Mouse (Mus musculus) frontal cortex, adult (tissue): ENCODE measurements around the gene Fbxl21.
A peak's percentile ranks its signal among the peaks of the same experiment; 100 is the strongest.

Source experiments
- ATAC-seq: cut with Nextera tagmentation; 2 replicates; pipeline ENCODE4 v1.9.2; 2017; ENCODE audit warnings: mild to moderate bottlenecking, moderate library complexity, mixed read lengths; ENCODE audit not compliant: low TSS enrichment

Gene Fbxl21

DNA sequence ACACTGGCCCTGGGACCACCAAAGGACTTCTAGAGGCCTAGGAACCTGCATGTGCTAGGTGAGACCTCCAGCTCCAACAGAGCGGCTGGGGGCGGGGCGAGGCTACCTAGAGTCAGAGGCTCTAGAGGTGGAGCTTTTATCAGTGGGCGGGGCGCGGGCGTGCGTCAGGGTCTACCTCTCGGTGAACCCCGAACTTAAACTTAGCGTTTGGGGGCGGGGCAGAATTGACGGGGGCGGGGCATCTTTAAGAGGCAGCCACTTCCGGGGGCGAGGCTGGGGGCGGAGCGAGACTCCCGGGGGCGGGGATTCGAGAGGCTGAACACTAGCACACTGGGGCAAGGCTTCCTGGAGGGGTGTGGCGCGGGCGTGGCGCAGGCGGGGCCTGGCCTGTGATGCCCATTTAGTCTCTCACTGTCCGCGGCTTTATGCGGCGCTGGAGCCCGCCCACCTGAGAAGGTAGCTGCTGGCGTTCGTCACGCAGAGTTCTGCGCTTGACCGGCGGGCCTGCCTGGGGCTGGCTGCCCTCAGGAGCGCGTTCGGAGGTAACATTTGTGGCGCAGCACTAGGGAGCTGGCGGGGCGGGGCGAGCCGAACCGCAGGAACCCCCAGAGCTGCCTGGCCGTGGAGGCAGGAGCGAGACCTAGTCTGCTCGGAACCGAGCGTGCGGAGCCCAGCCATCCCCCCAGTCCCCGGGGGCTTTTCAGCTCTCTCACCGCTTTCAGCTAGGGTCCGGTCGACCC, at the start of gene Fbxl21:
TSS of gene Fbxl21 (plus strand) at position 392 of the 740 bp plus-strand sequence.
- ATAC-seq, result peak; percentile 100

DNA sequence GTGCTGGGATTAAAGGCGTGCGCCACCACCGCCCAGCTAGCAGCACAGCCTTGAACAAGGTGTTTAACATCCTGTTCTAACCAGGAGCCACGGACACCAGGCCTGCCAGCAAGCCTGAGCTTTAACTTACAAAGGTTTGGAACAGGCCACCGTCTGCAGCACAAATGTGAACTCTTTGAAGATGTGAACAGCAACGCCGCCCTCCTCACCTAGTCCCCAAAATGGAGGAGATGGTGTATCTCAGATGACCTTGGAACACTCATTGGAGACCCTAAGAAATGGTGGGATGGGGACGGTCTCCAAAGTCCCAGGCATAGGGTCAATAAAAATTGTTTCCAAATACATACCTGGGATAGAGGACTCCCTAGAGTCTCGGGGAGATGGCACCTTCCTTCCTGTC, 49.6 kb upstream of the Fbxl21 start:
- ATAC-seq, result no peak

DNA sequence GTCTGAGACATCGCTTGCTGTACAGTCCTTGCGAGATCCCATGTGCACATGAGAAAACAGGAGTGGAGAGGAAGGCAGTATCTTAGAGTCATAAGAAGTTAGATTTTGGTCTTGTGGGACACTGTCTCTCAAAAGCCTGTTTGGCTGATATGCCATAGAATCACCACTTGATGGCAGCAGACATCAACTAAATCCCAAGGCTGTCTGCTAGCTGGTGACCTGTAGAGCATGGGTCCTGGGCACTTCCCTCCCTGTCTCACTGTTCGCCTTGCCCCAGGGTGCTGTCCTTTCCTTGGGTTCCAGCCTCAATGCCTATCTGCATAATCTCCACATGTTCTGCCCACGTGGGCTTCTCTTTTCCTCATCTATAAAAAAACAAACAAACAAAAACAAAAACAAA, 46.9 kb upstream of the Fbxl21 start:
- peak; percentile 79 for ATAC-seq

DNA sequence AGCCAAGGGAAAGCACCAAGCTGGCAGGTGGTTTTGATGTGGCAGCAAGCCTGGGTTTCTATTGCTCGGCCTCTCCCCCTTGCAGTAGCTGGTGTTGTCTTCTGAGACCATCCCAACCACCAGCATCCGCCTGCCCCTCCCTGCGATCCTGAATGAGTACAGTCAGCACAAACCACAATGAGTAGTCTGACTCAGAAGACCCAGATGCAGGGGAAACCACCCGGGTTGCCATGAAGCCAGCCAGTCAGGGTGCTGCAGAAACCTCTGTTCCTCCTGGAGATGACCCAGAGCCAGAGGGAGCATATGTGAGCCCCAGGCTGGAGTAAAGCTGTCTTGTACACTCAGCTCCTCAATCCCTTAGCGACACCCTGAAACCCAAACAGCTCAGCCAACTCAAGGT, 45.5 kb upstream of the Fbxl21 start:
- no peak for ATAC-seq

DNA sequence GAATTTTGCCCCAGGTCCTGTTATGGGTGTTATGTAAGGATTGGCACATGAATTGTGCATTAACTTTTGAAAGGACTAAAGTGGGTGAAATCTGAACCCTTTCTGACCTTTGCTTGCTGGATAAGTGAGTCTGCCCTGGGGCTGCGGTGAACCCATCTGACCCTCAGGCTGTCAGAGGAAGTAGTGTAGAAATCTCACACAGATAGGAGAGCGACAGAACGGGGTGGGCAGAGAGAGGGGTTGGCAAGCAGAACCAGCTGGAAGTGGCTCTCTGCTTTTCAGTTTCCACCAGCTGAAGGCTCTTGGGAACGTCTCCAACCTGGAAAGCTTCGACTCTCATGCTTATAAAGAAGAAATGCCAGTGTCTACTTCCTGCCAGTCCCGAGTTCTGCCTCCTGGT, 45.0 kb upstream of the Fbxl21 start:
- ATAC-seq, result peak; percentile 65; the same call in 1 of the 2 replicates

DNA sequence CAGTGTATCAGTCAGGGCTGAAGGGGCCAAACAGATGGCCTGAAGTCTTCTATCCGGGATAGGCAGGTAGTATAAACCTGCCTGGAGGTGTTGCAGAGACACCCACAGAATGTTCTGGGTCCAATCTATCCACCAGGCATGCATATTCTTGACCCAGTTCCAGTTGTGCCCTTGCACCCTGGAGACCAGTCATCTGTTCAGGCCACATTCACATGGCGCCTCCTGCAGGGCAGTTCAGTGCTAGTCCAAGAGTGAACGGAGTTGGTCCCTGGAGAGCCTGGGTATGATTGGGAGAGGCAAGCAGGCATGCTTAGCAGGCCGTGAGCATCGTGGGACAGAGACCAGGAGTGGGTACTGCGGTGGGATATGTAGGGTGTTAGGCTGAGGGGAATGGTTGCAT, 44.2 kb upstream of the Fbxl21 start:
- no peak for ATAC-seq

DNA sequence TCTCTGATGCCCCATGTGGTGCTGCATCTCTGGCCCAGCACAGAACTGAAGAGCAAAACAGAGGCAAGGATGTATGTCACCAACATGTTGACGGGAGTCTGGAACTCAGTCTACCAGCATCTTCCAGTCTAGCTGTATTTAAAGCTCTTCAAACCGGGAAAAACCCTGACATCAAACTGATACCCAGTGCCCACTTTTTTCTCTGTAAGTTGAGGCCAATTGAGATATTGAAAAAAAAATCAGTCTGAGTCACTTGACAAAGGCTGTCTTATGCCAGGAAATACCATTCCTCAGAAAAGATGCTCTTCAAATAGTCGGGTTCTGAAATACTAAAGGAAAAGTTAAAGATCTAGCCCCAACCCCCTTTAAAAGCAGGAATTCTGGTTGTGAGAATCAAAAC, 40.1 kb upstream of the Fbxl21 start, which contains the start of gene Il9:
TSS of gene Il9 (minus strand) at position 101 of the 400 bp plus-strand sequence.
- no peak for ATAC-seq

DNA sequence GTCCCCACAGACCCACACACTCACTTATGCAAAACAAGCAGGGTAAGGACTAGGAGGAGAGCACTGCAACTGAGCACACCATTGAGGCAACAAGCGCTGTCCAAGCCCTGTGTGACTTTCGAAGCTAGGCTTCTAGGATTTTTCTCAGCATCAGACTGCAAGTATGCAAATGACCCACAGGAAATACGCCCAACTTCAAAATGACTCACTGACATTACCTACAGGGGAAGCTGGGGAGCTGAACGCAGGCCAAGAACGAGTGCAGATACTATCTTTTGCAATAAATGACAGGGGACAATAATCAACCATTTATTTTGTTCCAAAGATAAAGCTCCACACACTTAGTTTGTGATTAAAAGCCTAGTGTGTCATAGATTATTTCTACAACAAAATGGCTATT, 34.3 kb upstream of the Fbxl21 start:
- no peak for ATAC-seq

DNA sequence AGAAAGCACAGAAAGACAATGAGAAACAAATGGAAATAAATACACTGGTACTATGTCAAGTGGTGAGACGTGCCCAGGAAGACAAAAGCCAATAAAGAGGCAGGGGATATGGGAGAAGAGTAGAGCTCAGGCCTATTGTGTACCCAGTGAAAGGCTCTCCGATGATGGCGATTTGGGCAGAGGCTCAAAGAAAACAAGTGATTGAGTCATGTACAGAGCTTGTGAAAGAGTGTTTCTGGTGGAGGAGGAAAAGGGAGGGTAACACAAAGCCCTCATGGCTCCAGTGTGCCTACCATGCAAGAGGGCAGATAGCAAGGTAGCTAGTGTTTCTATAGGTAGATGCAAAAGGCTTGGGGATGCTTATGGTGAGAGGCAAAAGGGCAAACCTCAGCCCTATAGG, 27.8 kb upstream of the Fbxl21 start:
- ATAC-seq, result no peak

DNA sequence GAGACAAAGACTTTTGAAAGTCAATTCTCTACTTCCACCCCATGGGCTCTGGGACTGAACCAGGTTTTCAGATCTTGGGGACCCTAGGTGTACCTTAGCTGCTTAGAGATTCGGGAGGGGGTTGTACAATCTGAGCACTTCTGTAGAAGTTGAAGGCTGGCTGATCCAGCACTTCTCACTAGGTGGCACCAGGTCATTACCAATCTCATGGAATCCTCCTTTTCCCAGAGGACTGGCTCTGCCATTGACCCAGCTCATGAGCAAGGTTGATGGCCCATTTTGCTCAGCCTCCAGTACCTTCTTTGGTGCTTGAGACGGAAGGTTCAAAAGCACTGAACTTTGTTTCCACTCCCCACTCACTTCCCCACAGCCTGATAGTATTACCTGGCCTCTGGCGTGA, 22.1 kb upstream of the Fbxl21 start:
- no peak for ATAC-seq

DNA sequence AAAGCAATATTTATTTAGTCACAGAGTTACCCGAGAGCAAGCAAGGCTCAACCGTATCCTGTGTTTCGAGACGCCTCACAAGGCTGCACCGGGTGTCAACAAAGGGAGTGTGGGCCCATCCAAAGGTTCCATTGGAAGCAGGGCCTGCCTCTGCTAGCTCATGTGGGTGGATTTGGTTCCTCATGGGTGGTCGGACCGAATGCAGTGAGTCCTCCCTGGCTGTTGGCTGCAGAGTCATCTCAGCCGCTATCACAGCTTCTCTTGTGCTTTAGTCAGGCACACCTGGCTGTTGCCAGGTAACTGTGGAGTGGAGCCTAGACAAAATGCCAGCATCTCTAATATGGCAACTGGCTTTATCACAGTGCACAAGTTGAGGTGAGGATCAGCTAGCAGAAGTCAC, 21.6 kb upstream of the Fbxl21 start:
- ATAC-seq, result no peak

DNA sequence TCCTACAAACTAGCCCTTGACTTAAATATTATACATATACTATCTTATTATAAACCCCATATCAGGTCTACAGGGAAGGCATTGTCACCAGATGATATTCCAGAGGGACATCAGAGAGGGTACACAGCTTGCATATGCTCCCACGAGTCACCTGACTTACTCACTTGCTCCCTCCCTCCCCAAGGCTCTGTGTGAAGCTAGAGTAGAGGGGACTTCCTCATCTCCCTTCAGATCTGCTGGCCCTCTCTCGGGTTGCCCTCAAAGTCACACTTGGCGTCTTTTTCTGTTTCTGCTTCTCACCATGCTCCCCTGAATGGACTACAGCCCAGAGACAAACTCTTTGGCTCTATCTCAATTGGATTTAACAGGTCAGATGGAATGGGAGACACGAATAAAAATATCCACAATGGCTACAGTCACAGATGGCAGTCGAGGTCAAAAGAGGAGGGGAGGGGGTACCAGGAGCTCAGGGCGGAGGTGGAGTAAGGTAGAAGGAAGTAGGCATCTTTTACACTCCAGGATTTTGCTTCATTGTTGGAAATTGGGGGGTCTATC, 20.3 kb upstream of the Fbxl21 start:
- ATAC-seq, result no peak

DNA sequence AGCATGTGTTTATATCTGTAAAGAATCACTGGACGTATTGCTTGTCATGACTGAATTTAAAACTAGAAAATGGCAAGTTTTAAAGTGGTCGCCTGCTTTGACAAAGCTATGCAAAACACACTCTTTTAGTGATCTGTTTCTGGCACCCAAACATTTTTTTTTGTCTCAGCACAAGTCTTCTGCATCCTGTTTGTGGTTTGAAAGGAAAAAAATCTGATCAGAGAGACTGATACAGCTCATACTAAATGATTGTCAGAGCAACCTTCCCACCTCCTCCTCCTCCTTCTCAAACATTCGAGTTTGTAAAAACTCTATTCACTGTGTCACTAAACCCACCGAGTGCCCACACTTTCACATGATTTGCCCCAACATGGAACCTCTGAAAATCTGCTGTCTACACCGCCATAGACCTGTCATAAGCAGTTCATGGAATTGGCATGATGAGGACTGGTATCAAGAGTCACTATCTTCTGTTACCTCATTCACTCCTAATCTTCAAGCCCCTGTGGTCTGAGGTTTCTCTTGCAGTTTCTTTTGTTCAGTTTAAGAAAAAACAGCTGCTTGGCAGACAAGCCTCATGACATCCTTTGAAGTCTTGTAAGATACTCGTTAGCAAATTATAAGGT, 15.3 kb upstream of the Fbxl21 start:
- ATAC-seq, result no peak

DNA sequence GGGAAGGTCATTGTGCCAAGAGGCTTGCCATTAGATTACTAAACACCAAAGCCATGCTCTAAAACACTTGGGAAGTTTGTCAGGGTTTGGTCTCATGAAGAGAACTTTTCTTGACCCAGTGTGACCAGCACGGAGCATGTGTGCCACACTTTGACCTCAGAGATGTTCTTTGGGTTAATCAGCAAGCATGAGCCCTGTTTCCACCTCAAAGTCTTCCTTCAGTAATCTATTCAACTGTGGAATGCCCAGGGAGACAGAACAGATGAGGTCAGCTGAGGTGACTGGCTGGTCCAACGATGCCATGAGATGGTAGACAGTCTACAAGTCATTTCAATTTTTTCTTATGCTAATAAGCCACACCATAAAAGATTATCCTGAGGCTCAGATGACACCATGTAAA, 12.5 kb upstream of the Fbxl21 start:
- no peak for ATAC-seq

DNA sequence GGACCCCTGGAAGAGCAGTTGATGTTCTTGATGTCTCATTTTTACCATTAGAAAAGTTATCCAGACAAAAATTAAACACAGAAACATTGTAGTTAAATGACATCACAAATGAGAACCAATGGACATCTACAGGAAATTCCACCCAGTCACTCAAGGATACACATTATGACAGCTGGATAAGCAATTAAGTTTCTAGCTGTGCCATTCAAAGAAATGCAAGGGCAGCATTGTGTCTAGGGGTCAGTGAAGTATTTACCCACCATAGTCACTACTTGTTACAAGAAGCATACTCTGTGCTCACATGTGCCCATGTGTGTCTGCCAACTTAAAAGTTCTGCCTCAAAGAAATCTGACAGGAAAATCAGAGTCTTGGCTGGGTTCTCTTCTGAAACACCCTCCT, 8.7 kb upstream of the Fbxl21 start:
- no peak for ATAC-seq

DNA sequence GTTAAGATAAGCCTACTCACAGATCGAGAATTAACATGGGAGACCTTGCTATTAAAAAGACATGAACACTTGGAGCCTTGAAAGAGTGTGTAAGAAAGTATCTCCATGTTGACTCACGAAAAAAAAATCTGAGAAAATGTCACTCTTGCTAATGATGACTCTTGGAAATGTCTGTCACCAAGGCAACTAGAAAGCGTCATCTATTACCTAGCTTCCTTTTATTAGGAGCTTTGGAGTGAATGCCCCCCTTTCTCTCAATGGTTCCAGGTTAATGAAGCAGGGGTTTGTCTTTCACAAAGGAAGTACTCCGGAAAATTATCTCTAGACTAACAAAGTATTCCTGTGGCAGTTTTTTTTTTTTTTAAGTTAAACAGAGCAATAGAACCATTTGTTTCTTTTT, 6.0 kb upstream of the Fbxl21 start:
- ATAC-seq, result no peak

DNA sequence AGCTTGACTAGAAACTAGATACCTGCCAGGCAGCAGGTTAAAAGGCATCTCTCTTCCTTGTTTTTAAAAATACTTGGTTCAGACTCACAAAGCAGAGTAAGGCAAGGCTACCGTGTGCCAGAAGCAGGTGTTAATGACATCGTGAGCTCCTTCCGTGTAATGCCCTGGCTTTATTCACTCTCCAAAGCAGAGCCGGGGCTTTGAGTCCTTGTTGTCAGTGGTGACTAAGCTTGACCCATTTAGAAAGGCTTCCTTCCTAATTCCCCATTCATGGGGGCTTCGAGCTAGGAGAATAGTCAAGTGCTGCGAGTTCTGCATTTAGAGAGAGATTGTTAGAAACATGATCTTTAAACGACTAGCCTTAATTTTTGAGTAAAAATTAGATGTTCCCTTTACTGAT, 5.5 kb upstream of the Fbxl21 start:
- no peak for ATAC-seq

DNA sequence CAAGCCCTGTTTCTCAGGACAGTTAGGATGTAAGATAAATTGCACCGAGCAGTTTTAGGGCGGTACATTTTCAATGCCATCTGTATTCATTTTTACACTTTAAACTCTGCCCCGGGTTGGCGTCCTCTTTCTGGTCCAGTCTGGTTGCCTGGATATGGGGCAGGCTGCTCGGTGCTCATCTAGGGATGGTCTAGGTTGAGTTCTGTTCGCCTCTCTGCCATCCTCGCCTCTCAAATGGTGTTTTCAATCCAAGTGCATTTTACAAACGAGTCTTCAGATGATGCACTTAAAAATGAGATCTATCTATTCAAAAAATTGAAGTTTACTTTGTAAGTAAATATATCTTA, 522 bp downstream of the Fbxl21 start:
- no peak for ATAC-seq

DNA sequence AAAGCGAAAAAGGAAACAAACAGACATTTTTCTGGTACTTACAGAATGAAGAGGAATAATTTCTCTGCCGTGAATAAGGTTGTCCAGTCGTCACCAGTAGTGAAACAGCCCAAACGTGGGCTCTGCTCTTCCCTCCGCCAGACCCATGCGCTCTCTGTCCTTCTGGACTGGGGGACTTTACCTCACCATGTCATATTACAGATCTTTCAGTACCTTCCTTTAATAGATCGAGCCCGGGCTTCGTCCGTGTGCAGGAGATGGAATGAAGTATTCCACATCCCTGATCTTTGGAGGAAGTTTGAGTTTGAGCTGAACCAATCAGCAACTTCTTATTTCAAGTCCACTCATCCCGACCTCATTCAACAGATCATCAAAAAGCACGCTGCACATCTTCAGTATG, 4.6 kb downstream of the Fbxl21 start:
- ATAC-seq, result no peak

DNA sequence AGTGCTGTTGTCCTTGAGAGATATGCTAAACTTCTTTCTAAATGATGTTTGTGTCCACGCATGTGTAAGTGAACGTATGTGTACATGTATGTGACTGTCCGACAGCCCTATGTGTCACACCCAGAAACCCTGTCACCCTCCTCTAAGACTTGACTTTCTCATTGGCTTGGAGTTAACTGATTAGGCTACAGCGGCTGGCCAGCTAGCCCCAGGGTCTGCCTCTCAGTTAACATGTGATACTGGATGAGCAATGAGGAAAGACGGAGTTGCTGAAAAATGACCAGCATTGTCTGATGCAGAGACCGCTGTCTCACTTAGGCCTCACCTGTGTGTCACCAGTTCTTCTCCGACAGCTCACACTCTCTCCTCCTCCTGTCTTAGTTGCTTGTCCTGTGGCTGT, 5.6 kb downstream of the Fbxl21 start:
- ATAC-seq, result no peak

DNA sequence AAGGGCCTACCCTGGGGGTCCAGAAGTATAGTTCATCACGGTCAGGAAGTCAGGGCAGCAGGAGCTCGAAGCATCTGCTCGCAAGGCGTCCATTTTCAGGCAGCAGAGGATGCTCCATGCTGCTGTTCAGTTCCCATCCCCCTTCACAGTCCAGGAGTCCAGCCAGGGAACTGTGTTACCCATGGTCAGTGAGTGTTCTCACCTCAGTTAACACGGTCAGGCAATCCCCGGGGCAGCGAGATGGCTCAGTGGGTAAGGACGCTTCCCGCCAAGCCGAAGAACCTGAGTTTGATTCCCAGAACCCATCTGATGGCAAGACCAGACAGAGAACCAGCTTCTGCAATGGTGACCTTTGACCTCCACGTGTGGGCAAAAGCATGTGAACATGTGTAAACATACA, 6.0 kb downstream of the Fbxl21 start:
- ATAC-seq, result no peak

DNA sequence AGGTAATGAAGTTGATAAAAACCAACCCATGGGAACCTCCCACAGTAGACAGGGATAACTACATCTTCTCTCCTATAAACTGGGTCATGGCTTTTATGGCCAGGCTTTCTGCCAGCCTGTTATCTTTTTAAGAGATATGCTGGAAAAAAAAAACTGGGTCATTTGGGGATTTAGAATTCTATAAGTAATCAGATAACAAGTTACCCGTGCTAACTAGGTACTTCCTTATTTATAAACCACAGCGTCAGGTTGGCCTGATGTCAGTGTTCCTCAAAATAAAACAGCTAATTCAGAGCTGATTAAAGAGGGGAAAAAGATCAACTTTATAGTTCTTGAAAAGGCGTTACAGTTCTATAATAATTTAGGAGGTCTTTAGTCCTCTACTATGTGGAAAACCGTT, 6.8 kb downstream of the Fbxl21 start:
- ATAC-seq, result no peak

DNA sequence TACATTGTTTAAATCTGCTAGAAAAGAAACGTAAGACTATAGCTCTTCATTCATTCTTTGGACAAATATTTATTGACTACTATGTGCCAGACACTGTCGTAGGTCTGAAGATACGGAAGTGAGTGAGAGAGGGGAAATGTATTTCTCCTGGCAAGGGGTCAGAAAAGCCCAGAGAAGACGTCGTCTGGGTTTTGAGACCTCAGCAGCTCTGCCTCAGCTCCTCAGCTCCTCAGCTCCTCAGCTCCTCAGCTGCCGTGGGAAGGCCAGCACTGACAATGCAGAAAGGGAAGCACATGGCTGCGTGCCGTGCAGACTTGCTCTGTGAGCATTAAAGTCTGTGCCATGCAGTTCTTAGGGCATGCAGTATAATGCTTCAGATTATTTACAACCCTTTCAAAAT, 7.4 kb downstream of the Fbxl21 start:
- no peak for ATAC-seq

DNA sequence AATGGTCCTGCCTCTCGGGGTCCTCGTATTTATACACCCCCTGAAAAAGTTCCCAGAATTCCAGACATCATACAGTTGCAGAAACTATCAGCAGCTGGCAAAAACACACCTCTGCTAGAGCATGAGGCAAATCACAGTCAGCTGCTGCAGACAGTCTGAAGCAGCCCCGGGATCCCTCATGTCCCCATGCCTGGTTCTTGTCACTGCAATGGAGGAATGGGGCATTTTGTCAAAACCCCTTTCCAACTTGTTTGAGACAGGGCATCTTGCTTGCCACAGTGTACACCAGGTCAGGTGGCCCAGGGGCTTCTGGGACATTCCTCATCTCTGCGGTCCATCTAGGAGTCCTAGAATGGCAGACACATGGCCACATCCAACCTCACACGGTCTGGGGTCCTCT, 12.7 kb downstream of the Fbxl21 start:
- ATAC-seq, result no peak
